Comparison of ENCODE assay signal across 9 mouse cellular contexts in the genomic region with DNA sequence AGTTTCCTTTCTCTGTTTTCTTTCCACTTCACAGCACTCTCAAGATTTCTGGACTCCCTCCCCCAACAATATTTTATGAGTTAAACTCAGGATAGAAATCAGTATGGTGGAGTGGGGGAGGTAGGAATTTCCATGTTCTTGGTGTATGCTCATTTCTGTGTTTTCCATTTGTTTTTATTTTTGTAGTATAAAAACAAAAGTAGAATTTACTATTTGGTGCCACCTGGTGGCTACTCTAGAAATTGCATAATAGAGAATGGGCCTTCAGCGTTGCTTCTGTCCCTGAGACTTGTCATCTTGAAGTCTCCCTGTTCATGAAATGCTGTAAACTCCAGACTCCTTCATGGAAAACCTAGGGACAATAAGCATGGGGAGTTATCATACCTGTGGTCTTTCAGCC. TPM values are rescaled to one million over a fixed set of nuclear protein-coding genes. Genes with fewer than 3 reads are reported as not detected.
DNase-seq lines count a peak whose midpoint lies in the region; ATAC-seq and TF ChIP-seq lines count a peak whose summit lies in the region.
"Had no signal": no experiment of that assay in that cellular context is flagged by ENCODE, and none has a peak within 500 bp of the region (broad histone marks: within the 10 kb centered on the region; RNA-seq: fewer than 3 reads in every experiment).

No protein-coding gene starts in this region.

- 11% methylated on average over 1 of the region's 1 CpGs for WGBS in midbrain, embryonic 13.5 days
- WGBS in midbrain, embryonic 10.5 days: 31% methylated on average over 1 of the region's 1 CpGs
- 7% methylated on average over 1 of the region's 1 CpGs for WGBS in hindbrain, postnatal 0 days

- DNase-seq in heart, postnatal 10 days: peak; percentile 10 to 48
- no peak for DNase-seq in heart, adult 11 months
- no peak for DNase-seq in midbrain, embryonic 10.5 days (ENCODE audit: low spot score)
- DNase-seq in c-Kit-positive CD71-negative TER-119-negative erythroid progenitor cells, embryonic 14.5 days (ENCODE audit: low read depth): peak; percentile 20
- DNase-seq in hindbrain, postnatal 0 days (ENCODE audit: low spot score): peak; percentile 74
- no peak for DNase-seq in spleen, postnatal 36 days (ENCODE audit: low spot score in 2 of 2)

- H3K9ac ChIP-seq in midbrain, embryonic 13.5 days (replicated peaks): no peak overlapping the region
- H3K9ac ChIP-seq in hindbrain, postnatal 0 days (replicated peaks; ENCODE audit: low read length): no peak overlapping the region

- TF ChIP-seq CTCF in hindbrain, postnatal 0 days (IDR thresholded peaks at IDR 0.05; ENCODE audit: low read depth): peak; percentile 67

- intact Hi-C loops in heart, postnatal 10 days (cut with DNase I): loop anchor here (1.0 to 2.0 kb wide), 2 partner anchors 612 to 662 kb away; no protein-coding TSS in a partner anchor

- no peaks in the 10 kb centered on the region for H3K27me3 ChIP-seq in midbrain, embryonic 13.5 days
- H3K27me3 ChIP-seq in midbrain, embryonic 10.5 days (ENCODE audit: low read depth, poor library complexity, severe bottlenecking): no peaks in the 10 kb centered on the region
- H3K27me3 ChIP-seq in hindbrain, postnatal 0 days (ENCODE audit: insufficient read depth, low read length): no peaks in the 10 kb centered on the region

- ATAC-seq in midbrain, embryonic 13.5 days: 0 out of 2 replicates have a peak, but pooled peaks have one; percentile 3
- peak; percentile 27; the same call in 1 of the 2 replicates for ATAC-seq in hindbrain, postnatal 0 days
- ATAC-seq in monocyte, adult 5-6 weeks (replicated peaks; ENCODE audit: insufficient number of reproducible peaks, low FRiP score, low TSS enrichment, poor library complexity, severe bottlenecking): no peak

- no peaks in the 10 kb centered on the region for H3K9me3 ChIP-seq in midbrain, embryonic 13.5 days
- H3K9me3 ChIP-seq in midbrain, embryonic 10.5 days (replicated peaks): no peaks in the 10 kb centered on the region
- no peaks in the 10 kb centered on the region for H3K9me3 ChIP-seq in hindbrain, postnatal 0 days (ENCODE audit: low read length)

- H3K4me3 ChIP-seq in midbrain, embryonic 13.5 days (replicated peaks): no peak overlapping the region
- no peak overlapping the region for H3K4me3 ChIP-seq in midbrain, embryonic 10.5 days
- H3K4me3 ChIP-seq in hindbrain, postnatal 0 days (ENCODE audit: low read length): no peak overlapping the region

- H3K36me3 ChIP-seq in midbrain, embryonic 13.5 days: no peaks in the 10 kb centered on the region
- H3K36me3 ChIP-seq in midbrain, embryonic 10.5 days: no peaks in the 10 kb centered on the region
- H3K36me3 ChIP-seq in hindbrain, postnatal 0 days (ENCODE audit: insufficient read depth, low read length): no peaks in the 10 kb centered on the region

- H3K4me2 ChIP-seq in midbrain, embryonic 13.5 days (replicated peaks): no peak overlapping the region
- H3K4me2 ChIP-seq in hindbrain, postnatal 0 days (ENCODE audit: low read depth, low read length): no peak overlapping the region

- H3K4me1 ChIP-seq in midbrain, embryonic 13.5 days (replicated peaks): no peaks in the 10 kb centered on the region
- H3K4me1 ChIP-seq in midbrain, embryonic 10.5 days: no peaks in the 10 kb centered on the region
- H3K4me1 ChIP-seq in hindbrain, postnatal 0 days (ENCODE audit: insufficient read depth, low read length): no peaks in the 10 kb centered on the region

- H3K27ac ChIP-seq in midbrain, embryonic 13.5 days: no peak overlapping the region
- no peak overlapping the region for H3K27ac ChIP-seq in midbrain, embryonic 10.5 days (replicated peaks)
- H3K27ac ChIP-seq in hindbrain, postnatal 0 days: no peak overlapping the region

RNA-seq across cellular contexts. Expression of a gene that starts 47.7 kb away (rescaled TPM):
- total RNA-seq in heart, postnatal 10 days (2021): not detected
- 13.4 and 19.0 TPM in 2 replicates for polyA plus RNA-seq in midbrain, embryonic 13.5 days (2015; fragmentation: Nextera tagmentation; extraction: Ambion mirVana)
- polyA plus RNA-seq in midbrain, embryonic 10.5 days (2016; fragmentation: Nextera tagmentation; extraction: Ambion mirVana): 2.6 and 4.4 TPM in 2 replicates
- 57.9 and 58.2 TPM in 2 replicates for total RNA-seq in hindbrain, postnatal 0 days (2014; rRNA removed)
- 58.4 and 59.9 TPM in 2 replicates for polyA plus RNA-seq in hindbrain, postnatal 0 days (2015; fragmentation: Nextera tagmentation; extraction: Ambion mirVana)
- total RNA-seq in monocyte, adult 5-6 weeks (2017): not detected in 3 replicates
- total RNA-seq: neutrophil, adult 5-6 weeks had no signal

Comparison
In these comparisons a context has a peak if more than half of its experiments do, and no peak if none do; other contexts are left out.
1. DNase-seq: peak in heart, postnatal 10 days (2 of 2), c-Kit-positive CD71-negative TER-119-negative erythroid progenitor cells, embryonic 14.5 days (single experiment) and hindbrain, postnatal 0 days (single experiment); none in heart, adult 11 months (single experiment), midbrain, embryonic 10.5 days (single experiment) and spleen, postnatal 36 days (0 of 2).
2. RNA of a gene that starts 47.7 kb away (total RNA-seq): 57.9 to 58.2 TPM in hindbrain, postnatal 0 days; not detected in heart, postnatal 10 days and not detected in monocyte, adult 5-6 weeks; every median in the first group is over 10 times any median in the second.